Mouse (Mus musculus) liver, embryonic 15.5 days (tissue): ENCODE measurements around the gene Hcfc1r1. TPM values are rescaled to one million over a fixed set of nuclear protein-coding genes. Genes with fewer than 3 reads are reported as not detected.

Experiments
- ATAC-seq: fragments of 200-750 bp; cut with Nextera tagmentation; 2 replicates; pipeline ENCODE4 v1.8.0; 2017; ENCODE audit warnings: moderate number of reproducible peaks, mild to moderate bottlenecking, moderate library complexity; ENCODE audit not compliant: insufficient read depth
- H3K27ac ChIP-seq: fragments of 300-500 bp; sonication (generic); replicated peaks from 2 replicates; pipeline ENCODE4 v1.5.1; 2015; ENCODE audit warnings: mild to moderate bottlenecking, inconsistent platforms
- H3K27me3 ChIP-seq: fragments of 300-500 bp; sonication (generic); 2 replicates; pipeline ENCODE4 v1.6.1; 2015; ENCODE audit warnings: mild to moderate bottlenecking, inconsistent platforms
- H3K36me3 ChIP-seq: fragments of 300-500 bp; sonication (generic); replicated peaks from 2 replicates; pipeline ENCODE4 v1.6.1; 2015; ENCODE audit warnings: moderate library complexity, mild to moderate bottlenecking, inconsistent platforms
- H3K4me1 ChIP-seq: fragments of 300-500 bp; sonication (generic); replicated peaks from 2 replicates; pipeline ENCODE4 v1.6.1; 2015; ENCODE audit warnings: inconsistent platforms
- H3K4me2 ChIP-seq: fragments of 300-500 bp; sonication (generic); 2 replicates; pipeline ENCODE4 v1.6.1; 2015; ENCODE audit warnings: moderate library complexity, mild to moderate bottlenecking, inconsistent platforms
- H3K4me3 ChIP-seq: fragments of 300-500 bp; sonication (generic); replicated peaks from 2 replicates; pipeline ENCODE4 v1.5.1; 2015; ENCODE audit warnings: mild to moderate bottlenecking, inconsistent platforms
- H3K9ac ChIP-seq: fragments of 300-500 bp; sonication (generic); 2 replicates; pipeline ENCODE4 v1.6.1; 2015; ENCODE audit warnings: moderate library complexity, mild to moderate bottlenecking, inconsistent platforms
- H3K9me3 ChIP-seq: fragments of 300-500 bp; sonication (generic); replicated peaks from 2 replicates; pipeline ENCODE4 v1.6.1; 2016; ENCODE audit warnings: inconsistent platforms
- WGBS: fragments of 180-500 bp; shearing (Covaris S2); methylation state at CpG from one replicate; pipeline ENCODE4 v1.1.7; 2015; ENCODE audit warnings: mixed read lengths; ENCODE audit not compliant: insufficient replicate concordance; 5-methylcytosine and 5-hydroxymethylcytosine counted together
- polyA plus RNA-seq: library from polyadenylated mRNA; unstranded; fragments of >200 nt; fragmentation: Nextera tagmentation; extraction: Ambion mirVana; gene quantifications from 2 replicates; pipeline ENCODE4 v1.2.1, GENCODE M21; 2015

The Hcfc1r1 gene
- polyA plus RNA-seq, 1 experiment from 2014 or later: 23.5 TPM

DNA sequence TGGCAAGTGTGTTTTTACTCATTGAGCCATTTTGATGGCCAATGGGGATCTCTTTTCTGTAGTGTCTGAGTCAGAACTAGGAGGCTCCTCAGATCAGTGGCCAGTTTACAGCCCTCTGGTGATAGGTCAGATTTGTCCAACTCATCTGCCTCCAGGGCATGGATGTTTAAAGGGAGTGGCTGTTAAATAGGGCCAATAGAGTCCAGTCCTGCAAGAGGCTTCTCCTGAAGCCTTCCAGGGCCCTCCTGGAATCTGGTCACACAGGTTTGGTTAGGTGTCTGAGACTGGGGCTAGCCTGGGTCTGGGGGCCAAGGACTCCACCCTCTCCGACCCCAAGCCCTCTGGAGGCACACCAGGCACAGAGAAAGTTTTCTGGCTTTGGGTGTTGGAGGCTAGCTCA is 21.1 kb downstream of the Hcfc1r1 start:
- WGBS: 31% methylated on average over 1 of the region's 1 CpGs
- no peak for ATAC-seq
- H3K27me3 ChIP-seq: peaks cover 66% of the 10 kb centered on the region

DNA sequence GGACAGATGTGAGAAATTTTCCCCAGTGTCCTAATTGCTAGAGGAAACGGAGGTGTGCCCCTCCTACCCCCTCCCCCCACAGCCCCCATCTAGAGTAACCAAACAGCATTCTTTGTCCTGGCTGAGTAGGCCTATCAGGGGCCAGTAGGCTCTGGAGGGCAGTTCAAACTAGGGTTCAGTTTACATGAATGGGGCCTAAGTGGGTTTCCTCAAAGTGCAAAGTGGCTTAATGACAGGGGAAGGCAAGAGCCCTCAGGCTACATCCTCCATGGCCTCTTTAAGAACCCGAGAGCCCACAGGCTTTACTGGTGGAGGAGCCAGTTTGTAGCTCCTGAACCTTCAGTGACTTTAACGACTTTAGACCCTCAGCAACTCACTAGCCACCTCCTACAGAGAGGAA is 22.4 kb downstream of the Hcfc1r1 start:
- Histone ChIP-seq H3K4me3 (no peak overlapping the region), H3K27me3 (peaks cover 79% of the 10 kb centered on the region), H3K9me3 (no peaks in the 10 kb centered on the region), H3K9ac (no peak overlapping the region), H3K27ac (no peak overlapping the region), H3K36me3 (no peaks in the 10 kb centered on the region), H3K4me2 (no peak overlapping the region), H3K4me1 (peaks cover 9% of the 10 kb centered on the region)
- 30% methylated on average over 3 of the region's 3 CpGs for WGBS
- no peak for ATAC-seq

More for the DNA sequence above, 21.1 kb downstream of the Hcfc1r1 start:
- Histone ChIP-seq H3K27ac (no peak overlapping the region), H3K9me3 (no peaks in the 10 kb centered on the region), H3K4me1 (peaks cover 6% of the 10 kb centered on the region), H3K4me3 (no peak overlapping the region), H3K9ac (no peak overlapping the region), H3K36me3 (no peaks in the 10 kb centered on the region), H3K4me2 (no peak overlapping the region)

DNA sequence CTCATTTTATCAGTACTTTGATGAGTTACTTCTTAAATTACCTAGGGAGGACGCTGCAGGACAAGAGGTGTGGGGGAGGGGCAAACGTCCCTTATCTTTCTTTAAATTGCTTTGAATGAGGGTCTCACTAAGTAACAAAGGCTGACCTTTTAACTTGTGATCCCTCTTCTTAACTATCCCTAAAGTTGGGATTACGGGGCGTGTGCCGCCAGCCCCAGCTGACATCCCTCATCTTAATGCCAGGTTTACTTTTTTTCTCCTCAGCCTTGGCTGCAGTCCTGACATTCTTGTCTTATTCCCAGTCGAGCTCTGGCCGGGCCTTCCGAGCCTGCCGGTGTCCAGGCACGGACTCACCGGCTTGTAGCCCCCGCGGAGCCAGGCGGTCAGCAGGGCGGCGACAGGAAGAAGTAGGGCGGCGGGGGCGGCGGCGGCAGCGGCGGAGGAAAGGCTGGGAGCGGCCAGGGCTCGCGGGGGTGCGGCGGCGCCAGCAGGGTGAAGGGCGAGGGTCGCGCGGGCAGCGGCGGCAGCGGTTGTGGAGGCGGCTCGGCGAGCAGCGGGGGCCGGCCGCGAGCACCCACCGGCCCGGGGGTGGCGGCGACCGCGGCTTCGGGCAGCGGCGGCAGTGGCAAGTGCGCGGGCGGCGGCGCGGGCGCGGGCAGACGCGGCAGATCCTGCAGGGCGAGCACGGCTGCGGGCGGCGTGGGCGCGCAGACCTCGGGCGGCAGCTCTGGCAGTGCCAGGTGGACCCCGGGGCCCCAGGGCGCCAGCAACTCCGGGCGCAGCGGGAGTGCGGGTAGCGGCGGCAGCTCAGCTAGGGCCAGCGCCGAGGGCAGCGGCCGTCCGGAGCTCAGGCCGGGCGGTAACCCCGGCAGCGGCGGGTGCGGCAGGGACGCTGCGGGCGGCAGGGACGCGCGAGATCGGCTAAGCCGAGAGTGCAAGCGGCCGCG is 26.0 kb downstream of the Hcfc1r1 start:
- peak; percentile 37 for ATAC-seq
- Histone ChIP-seq H3K9me3 (no peaks in the 10 kb centered on the region), H3K4me3 (peak overlapping the region; percentile 60), H3K4me1 (peaks cover 9% of the 10 kb centered on the region), H3K27ac (no peak overlapping the region), H3K4me2 (peak overlapping the region; percentile 89), H3K9ac (peak overlapping the region; percentile 27; the same call in 1 of the 2 replicates), H3K27me3 (peaks cover 87% of the 10 kb centered on the region), H3K36me3 (no peaks in the 10 kb centered on the region)
- WGBS: under 1% methylated on average over 92 of the region's 101 CpGs

GRCm38 (mm10) chr17:23700079-23700478 is 26.7 kb downstream of the Hcfc1r1 start:
- 2% methylated on average over 25 of the region's 28 CpGs for WGBS
- Histone ChIP-seq H3K27ac (no peak overlapping the region), H3K9ac (no peak overlapping the region), H3K4me2 (peak overlapping the region; percentile 89), H3K4me1 (peaks cover 9% of the 10 kb centered on the region), H3K36me3 (no peaks in the 10 kb centered on the region), H3K9me3 (no peaks in the 10 kb centered on the region), H3K27me3 (peaks cover 87% of the 10 kb centered on the region), H3K4me3 (peak overlapping the region; percentile 60)
- ATAC-seq: peak; percentile 84

GRCm38 (mm10) chr17:23703301-23703700 is 29.9 kb downstream of the Hcfc1r1 start:
- no peak overlapping the region for H3K4me3 ChIP-seq
- peaks cover 73% of the 10 kb centered on the region for H3K27me3 ChIP-seq
- WGBS: 67% methylated on average over 9 of the region's 9 CpGs
- H3K27ac ChIP-seq: no peak overlapping the region
- no peak overlapping the region for H3K9ac ChIP-seq
- peaks cover 9% of the 10 kb centered on the region for H3K4me1 ChIP-seq
- H3K4me2 ChIP-seq: no peak overlapping the region
- no peaks in the 10 kb centered on the region for H3K36me3 ChIP-seq
- H3K9me3 ChIP-seq: no peaks in the 10 kb centered on the region
- ATAC-seq: no peak

DNA sequence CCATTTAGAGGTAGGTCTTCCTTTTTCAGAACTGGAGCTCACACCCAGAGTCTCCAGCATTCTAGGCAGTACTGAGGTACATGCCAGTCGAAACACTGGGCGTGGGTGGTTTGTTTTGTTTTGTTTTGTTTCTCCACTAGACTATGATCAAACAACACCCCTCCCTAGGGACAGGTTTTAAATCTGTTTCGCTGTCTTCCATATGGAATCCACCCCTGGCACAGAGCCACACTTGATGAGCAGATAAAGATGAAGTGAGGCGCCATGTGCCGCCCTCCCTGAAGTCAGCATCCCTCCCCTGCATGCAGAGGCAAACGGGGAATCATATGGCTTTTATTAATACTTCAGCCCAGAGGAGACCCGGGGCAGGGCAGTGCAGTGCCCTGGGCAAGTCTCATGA is 31.3 kb downstream of the Hcfc1r1 start:
- H3K4me2 ChIP-seq: no peak overlapping the region
- no peaks in the 10 kb centered on the region for H3K36me3 ChIP-seq
- no peaks in the 10 kb centered on the region for H3K9me3 ChIP-seq
- no peak overlapping the region for H3K27ac ChIP-seq
- peaks cover under 1% of the 10 kb centered on the region; the same call in 1 of the 2 replicates for H3K4me1 ChIP-seq
- H3K27me3 ChIP-seq: peaks cover 61% of the 10 kb centered on the region
- no peak overlapping the region for H3K4me3 ChIP-seq
- H3K9ac ChIP-seq: no peak overlapping the region
- 53% methylated on average over 7 of the region's 7 CpGs for WGBS
- no peak for ATAC-seq

- Histone ChIP-seq H3K4me3 (no peak overlapping the region), H3K9ac (no peak overlapping the region), H3K9me3 (no peaks in the 10 kb centered on the region), H3K27ac (no peak overlapping the region), H3K36me3 (no peaks in the 10 kb centered on the region), H3K4me1 (no peaks in the 10 kb centered on the region), H3K4me2 (no peak overlapping the region), H3K27me3 (peaks cover 61% of the 10 kb centered on the region)
- WGBS: 68% methylated on average over 7 of the region's 7 CpGs
- ATAC-seq: no peak
These were observed 32.2 kb downstream of the Hcfc1r1 start for GRCm38 (mm10) chr17:23705525-23706104.

DNA sequence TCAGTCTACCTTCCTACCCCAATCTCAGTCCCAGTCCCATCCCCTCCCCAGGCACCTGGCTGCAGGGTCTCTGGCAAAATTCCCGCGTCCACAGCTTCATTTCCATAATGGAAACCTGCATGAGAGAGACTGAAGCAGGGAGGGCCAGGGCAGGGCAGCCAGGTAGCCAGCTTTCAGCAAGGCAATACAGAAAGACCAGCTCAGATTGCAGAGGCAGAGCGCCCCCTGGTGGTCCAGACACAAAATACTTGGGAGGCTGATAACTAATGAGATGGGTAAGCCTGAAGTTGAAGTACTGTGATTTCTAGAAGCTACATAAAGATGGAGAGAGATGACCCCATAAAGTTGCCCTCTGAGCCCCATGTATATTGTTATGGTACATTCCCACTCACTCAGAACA is 32.8 kb downstream of the Hcfc1r1 start:
- Histone ChIP-seq H3K27ac (no peak overlapping the region), H3K27me3 (peaks cover 56% of the 10 kb centered on the region), H3K9ac (no peak overlapping the region), H3K4me2 (no peak overlapping the region), H3K4me3 (no peak overlapping the region), H3K9me3 (no peaks in the 10 kb centered on the region), H3K4me1 (no peaks in the 10 kb centered on the region), H3K36me3 (no peaks in the 10 kb centered on the region)
- WGBS: 0% methylated on average over 3 of the region's 3 CpGs
- no peak for ATAC-seq

- H3K27ac ChIP-seq: no peak overlapping the region
- 29% methylated on average over 2 of the region's 2 CpGs for WGBS
- H3K4me2 ChIP-seq: no peak overlapping the region
- no peak overlapping the region for H3K4me3 ChIP-seq
- peaks cover 21% of the 10 kb centered on the region for H3K27me3 ChIP-seq
- H3K36me3 ChIP-seq: no peaks in the 10 kb centered on the region
- no peak for ATAC-seq
- H3K4me1 ChIP-seq: no peaks in the 10 kb centered on the region
- H3K9me3 ChIP-seq: no peaks in the 10 kb centered on the region
- no peak overlapping the region for H3K9ac ChIP-seq
These were observed 43.6 kb downstream of the Hcfc1r1 start for GRCm38 (mm10) chr17:23717003-23717402.

- H3K4me2 ChIP-seq: no peak overlapping the region
- WGBS: 23% methylated on average over 1 of the region's 1 CpGs
- H3K4me3 ChIP-seq: no peak overlapping the region
- no peak overlapping the region for H3K27ac ChIP-seq
- no peaks in the 10 kb centered on the region for H3K4me1 ChIP-seq
- peaks cover 20% of the 10 kb centered on the region for H3K27me3 ChIP-seq
- H3K36me3 ChIP-seq: no peaks in the 10 kb centered on the region
- H3K9me3 ChIP-seq: no peaks in the 10 kb centered on the region
- H3K9ac ChIP-seq: no peak overlapping the region
- no peak for ATAC-seq
These were observed 46.1 kb downstream of the Hcfc1r1 start for GRCm38 (mm10) chr17:23719455-23719854.

GRCm38 (mm10) chr17:23721886-23722285 is 48.5 kb downstream of the Hcfc1r1 start:
- no peak overlapping the region for H3K4me3 ChIP-seq
- no peak overlapping the region for H3K4me2 ChIP-seq
- no peaks in the 10 kb centered on the region for H3K36me3 ChIP-seq
- H3K9me3 ChIP-seq: no peaks in the 10 kb centered on the region
- peaks cover 19% of the 10 kb centered on the region for H3K27me3 ChIP-seq
- no peak overlapping the region for H3K27ac ChIP-seq
- H3K9ac ChIP-seq: no peak overlapping the region
- peaks cover 12% of the 10 kb centered on the region for H3K4me1 ChIP-seq
- no peak for ATAC-seq
- WGBS: 64% methylated on average over 2 of the region's 2 CpGs
